Mouse (Mus musculus) heart, adult 2 months (tissue): ENCODE measurements at regions not wholly inside any gene's neighbourhood (a gene's known extent, or its start where the extent isn't known, plus 50 kb on each side); places are given as distances from the start of the nearest gene placed in this dataset.

ENCODE experiments used
- DNase-seq, 2 experiments: peaks; one replicate each; pipeline ENCODE4 v3.0.0; 2021
- H3K27ac ChIP-seq: fragments of 200-600 bp; 2 replicates; pipeline ENCODE4 v1.8.1; 2022
- H3K27me3 ChIP-seq: fragments of 200-500 bp; 2 replicates; pipeline ENCODE4 v1.6.1; 2012; ENCODE audit warnings: mild to moderate bottlenecking, low read length, inconsistent platforms, mixed read lengths; ENCODE audit not compliant: control insufficient read depth, insufficient read depth
- H3K36me3 ChIP-seq: fragments of 200-500 bp; 2 replicates; pipeline ENCODE4 v1.6.1; 2012; ENCODE audit warnings: low read length, inconsistent platforms; ENCODE audit not compliant: control insufficient read depth, insufficient read depth
- H3K4me1 ChIP-seq: fragments of 200-500 bp; 2 replicates; pipeline ENCODE4 v1.6.1; 2011; ENCODE audit warnings: low read length; ENCODE audit not compliant: control insufficient read depth, insufficient read depth
- H3K4me3 ChIP-seq: fragments of 200-600 bp; 2 replicates; pipeline ENCODE4 v1.8.1; 2022
- H3K79me2 ChIP-seq: fragments of 200-500 bp; replicated peaks from 2 replicates; pipeline ENCODE4 v1.6.1; 2012; ENCODE audit warnings: mild to moderate bottlenecking, inconsistent platforms, low read length, moderate library complexity, mixed read lengths; ENCODE audit not compliant: control insufficient read depth, insufficient read depth
- H3K9ac ChIP-seq: fragments of 200-500 bp; 2 replicates; pipeline ENCODE4 v1.6.1; 2012; ENCODE audit warnings: low read depth, mild to moderate bottlenecking, control low read depth, inconsistent platforms, low read length, mixed read lengths
- CTCF ChIP-seq: fragments of 200-600 bp; IDR thresholded peaks from 2 replicates; pipeline ENCODE4 v1.8.1; 2022; ENCODE audit warnings: antibody characterized with exemption, mild to moderate bottlenecking, moderate library complexity
- EP300 ChIP-seq: fragments of 200-500 bp; IDR thresholded peaks from 2 replicates; pipeline ENCODE4 v1.6.1; 2011; ENCODE audit warnings: low read depth, low read length, control low read depth; ENCODE audit not compliant: insufficient read depth
- POLR2A ChIP-seq: fragments of 200-500 bp; IDR thresholded peaks from 2 replicates; pipeline ENCODE4 v1.6.1; 2011; ENCODE audit warnings: mild to moderate bottlenecking, low read depth, low read length, control low read depth; ENCODE audit not compliant: insufficient read depth
- WGBS: fragments of 180-500 bp; shearing (Covaris S2); methylation state at CpG from one replicate; pipeline ENCODE4 v1.1.7; 2018; 5-methylcytosine and 5-hydroxymethylcytosine counted together
- intact Hi-C: fragments of 180-260 bp; cut with DNase I; formaldehyde crosslinking; loops from one replicate; pipeline ENCODE4 v1.15.1; 2025

GRCm38 (mm10) chr11:33027121-33027520 lies 120.1 kb downstream of the Fgf18 start:
- intact Hi-C loops: no loop called here

GRCm38 (mm10) chr11:33013229-33014185 lies 133.7 kb downstream of the Fgf18 start:
- H3K79me2 ChIP-seq: no peaks in the 10 kb centered on the region
- no peak overlapping the region for H3K9ac ChIP-seq
- intact Hi-C loops: no loop called here
- peak overlapping the region; percentile 53 for H3K27ac ChIP-seq
- peak; percentile 82 for DNase-seq
- no peaks in the 10 kb centered on the region for H3K36me3 ChIP-seq
- 75% methylated on average over 17 of the region's 17 CpGs for WGBS
- no peak overlapping the region for H3K4me3 ChIP-seq
- H3K4me1 ChIP-seq: no peaks in the 10 kb centered on the region
- H3K27me3 ChIP-seq: no peaks in the 10 kb centered on the region
- TF ChIP-seq POLR2A (no peak), EP300 (no peak), CTCF (no peak)

More at GRCm38 (mm10) chr11:33027121-33027520, 120.1 kb downstream of the Fgf18 start:
- Histone ChIP-seq H3K27ac (no peak overlapping the region), H3K9ac (no peak overlapping the region), H3K79me2 (no peaks in the 10 kb centered on the region), H3K4me3 (no peak overlapping the region), H3K36me3 (no peaks in the 10 kb centered on the region), H3K27me3 (no peaks in the 10 kb centered on the region), H3K4me1 (no peaks in the 10 kb centered on the region)
- WGBS: 91% methylated on average over 6 of the region's 6 CpGs
- TF ChIP-seq POLR2A: no peak
- TF ChIP-seq CTCF: no peak
- no peak for TF ChIP-seq EP300
- no peak for DNase-seq

- TF ChIP-seq POLR2A: no peak
- no peak for TF ChIP-seq EP300
- Histone ChIP-seq H3K27me3 (no peaks in the 10 kb centered on the region), H3K27ac (peak overlapping the region; percentile 53), H3K79me2 (no peaks in the 10 kb centered on the region), H3K36me3 (no peaks in the 10 kb centered on the region), H3K4me3 (no peak overlapping the region), H3K4me1 (no peaks in the 10 kb centered on the region), H3K9ac (no peak overlapping the region)
- no peak for DNase-seq
- intact Hi-C loops: no loop called here
- 32% methylated on average over 14 of the region's 14 CpGs for WGBS
These were observed 134.6 kb downstream of the Fgf18 start for GRCm38 (mm10) chr11:33012384-33013160.

- no peaks in the 10 kb centered on the region for H3K36me3 ChIP-seq
- H3K4me1 ChIP-seq: no peaks in the 10 kb centered on the region; the same call in 1 of the 2 replicates
- H3K4me3 ChIP-seq: no peak overlapping the region
- TF ChIP-seq EP300 (no peak), CTCF (no peak), POLR2A (no peak)
- no peak overlapping the region for H3K9ac ChIP-seq
- no peak overlapping the region for H3K27ac ChIP-seq
- DNase-seq: no peak
- no peaks in the 10 kb centered on the region for H3K27me3 ChIP-seq
- H3K79me2 ChIP-seq: no peaks in the 10 kb centered on the region
- intact Hi-C loops: no loop called here
These were observed 138.6 kb downstream of the Fgf18 start for GRCm38 (mm10) chr11:33008611-33009010.

GRCm38 (mm10) chr11:33007826-33008530 lies 139.2 kb downstream of the Fgf18 start:
- H3K36me3 ChIP-seq: no peaks in the 10 kb centered on the region
- TF ChIP-seq EP300: no peak
- no peak for TF ChIP-seq CTCF
- TF ChIP-seq POLR2A: no peak
- no peak overlapping the region for H3K9ac ChIP-seq
- H3K79me2 ChIP-seq: no peaks in the 10 kb centered on the region
- 78% methylated on average over 11 of the region's 11 CpGs for WGBS
- intact Hi-C loops: no loop called here
- H3K4me3 ChIP-seq: no peak overlapping the region
- H3K4me1 ChIP-seq: no peaks in the 10 kb centered on the region; the same call in 1 of the 2 replicates
- DNase-seq: peak in 1 of 2 experiments; percentile 20
- no peaks in the 10 kb centered on the region for H3K27me3 ChIP-seq
- H3K27ac ChIP-seq: no peak overlapping the region
